Mouse (Mus musculus) thymus, postnatal 14 days (tissue): Measurements from ENCODE around the gene Tlk2.

Experiments
- DNase-seq: peaks from one replicate; pipeline ENCODE4 v3.0.0; 2021

The Tlk2 gene

GRCm38 (mm10) chr11:105261601-105262351 is 83.2 kb downstream of the Tlk2 start:
- no peak for DNase-seq

- no peak for DNase-seq
These were observed 85.9 kb downstream of the Tlk2 start for GRCm38 (mm10) chr11:105264506-105264905.

GRCm38 (mm10) chr11:105264988-105265387 is 86.4 kb downstream of the Tlk2 start:
- no peak for DNase-seq

GRCm38 (mm10) chr11:105270155-105270554 is 91.5 kb downstream of the Tlk2 start:
- DNase-seq = peak; percentile 31

GRCm38 (mm10) chr11:105280456-105280855 is 101.8 kb downstream of the Tlk2 start:
- no peak for DNase-seq

- DNase-seq = no peak
These were observed 102.7 kb downstream of the Tlk2 start for GRCm38 (mm10) chr11:105281291-105281690.

- DNase-seq = no peak
These were observed 103.3 kb downstream of the Tlk2 start for GRCm38 (mm10) chr11:105281763-105282459.

GRCm38 (mm10) chr11:105282460-105282859 is 103.9 kb downstream of the Tlk2 start:
- no peak for DNase-seq

- DNase-seq = no peak
These were observed 104.4 kb downstream of the Tlk2 start for GRCm38 (mm10) chr11:105283016-105283415.

- DNase-seq = no peak
These were observed 107.1 kb downstream of the Tlk2 start for GRCm38 (mm10) chr11:105285720-105286119.

GRCm38 (mm10) chr11:105289403-105289802 is 110.8 kb downstream of the Tlk2 start:
- no peak for DNase-seq

GRCm38 (mm10) chr11:105291681-105292123 is 113.1 kb downstream of the Tlk2 start:
- DNase-seq = no peak

- peak; percentile 20 for DNase-seq
These were observed 113.8 kb downstream of the Tlk2 start, which contains the start of gene Mrc2 for GRCm38 (mm10) chr11:105292124-105293071. Gene Mrc2, plus strand, starts transcription at chr11:105292643.

- no peak for DNase-seq
These were observed 114.5 kb downstream of the Tlk2 start for GRCm38 (mm10) chr11:105293101-105293581.

- DNase-seq = no peak
These were observed 115.4 kb downstream of the Tlk2 start for GRCm38 (mm10) chr11:105293901-105294494.

- DNase-seq = no peak
These were observed 117.5 kb downstream of the Tlk2 start for GRCm38 (mm10) chr11:105296084-105296483.

GRCm38 (mm10) chr11:105310197-105310596 is 131.6 kb downstream of the Tlk2 start:
- no peak for DNase-seq

GRCm38 (mm10) chr11:105311291-105311975 is 132.8 kb downstream of the Tlk2 start:
- DNase-seq = no peak

GRCm38 (mm10) chr11:105312311-105312942 is 133.8 kb downstream of the Tlk2 start:
- no peak for DNase-seq

- no peak for DNase-seq
These were observed 134.5 kb downstream of the Tlk2 start for GRCm38 (mm10) chr11:105312972-105313632.

- DNase-seq = no peak
These were observed 135.0 kb downstream of the Tlk2 start for GRCm38 (mm10) chr11:105313633-105314014.
